Mouse (Mus musculus) spleen, embryonic (tissue): Measurements from ENCODE around the gene Kansl2.

Source experiments
- CTCF ChIA-PET: fragments of 350-600 bp; sonication (Branson Sonifier 250); formaldehyde crosslinking; loops from one replicate; lab custom pipeline; 2022; lab: Charles Lee

Gene Kansl2

DNA sequence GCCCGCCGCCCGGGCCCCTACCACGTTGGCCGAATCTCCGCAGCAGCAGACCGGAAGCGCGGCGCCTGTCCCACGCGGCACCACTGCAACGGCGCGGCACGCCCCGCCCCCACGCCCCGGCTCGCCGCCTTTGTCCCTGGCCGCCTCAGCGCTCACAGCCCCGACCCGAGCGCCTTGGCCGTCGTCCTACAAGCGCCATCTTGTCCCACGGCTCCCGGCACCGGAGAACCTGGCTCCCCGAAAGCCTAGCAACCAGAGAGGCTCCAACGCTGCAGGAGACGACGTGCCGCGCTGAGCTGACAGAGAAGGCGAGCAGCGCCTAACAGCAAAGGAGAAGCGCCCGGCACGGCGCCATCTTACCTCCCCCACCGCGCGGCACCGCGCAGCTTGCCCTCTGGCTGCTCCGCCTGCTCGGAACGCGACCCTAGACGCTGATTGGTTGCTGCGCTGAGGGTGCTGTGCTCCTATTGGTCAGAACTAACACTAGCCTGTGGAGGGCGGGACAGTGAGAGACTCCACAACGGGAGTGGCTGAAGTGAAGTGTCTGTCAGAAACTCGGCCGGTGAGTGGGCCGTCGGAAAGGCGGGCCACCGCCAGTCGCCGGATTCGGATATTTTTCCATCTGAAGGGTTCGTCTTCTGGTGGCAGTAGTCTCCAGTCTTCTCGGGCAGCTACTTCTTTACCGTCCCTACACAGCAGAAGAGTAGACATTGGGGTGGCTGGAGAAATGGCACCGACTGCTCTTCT lies at the start of gene Kansl2:
Gene Kansl2 (minus strand): TSS at position 384 of the 747 bp plus-strand sequence.
- CTCF ChIA-PET, result interaction anchor here (0.5 to 0.6 kb wide), 2 partner anchors 36 to 84 kb away, joined by 4 to 15 read pairs; no protein-coding TSS in a partner anchor

GRCm38 (mm10) chr15:98582996-98583395 lies 48.9 kb upstream of the Kansl2 start:
- CTCF ChIA-PET, result no interaction called here

DNA sequence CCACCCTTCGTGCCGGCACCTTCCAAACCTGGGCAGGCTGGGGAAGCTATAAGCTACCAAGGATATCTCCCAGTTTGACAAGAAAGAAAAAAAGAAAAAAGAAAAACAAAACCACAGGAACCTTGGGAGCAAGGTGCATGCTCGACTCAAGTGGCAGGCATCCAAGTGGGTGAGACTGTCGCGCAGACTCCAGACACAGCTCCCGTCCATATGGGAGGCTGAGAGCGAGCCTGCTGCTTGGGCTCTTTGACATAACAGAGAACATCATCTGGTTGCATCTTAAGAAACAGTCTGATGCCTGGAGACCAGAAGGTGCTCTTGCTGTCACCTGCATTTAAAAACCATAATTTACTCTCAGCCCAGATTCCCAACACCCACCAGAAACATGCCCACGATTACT lies 48.3 kb upstream of the Kansl2 start:
- CTCF ChIA-PET, result no interaction called here

DNA sequence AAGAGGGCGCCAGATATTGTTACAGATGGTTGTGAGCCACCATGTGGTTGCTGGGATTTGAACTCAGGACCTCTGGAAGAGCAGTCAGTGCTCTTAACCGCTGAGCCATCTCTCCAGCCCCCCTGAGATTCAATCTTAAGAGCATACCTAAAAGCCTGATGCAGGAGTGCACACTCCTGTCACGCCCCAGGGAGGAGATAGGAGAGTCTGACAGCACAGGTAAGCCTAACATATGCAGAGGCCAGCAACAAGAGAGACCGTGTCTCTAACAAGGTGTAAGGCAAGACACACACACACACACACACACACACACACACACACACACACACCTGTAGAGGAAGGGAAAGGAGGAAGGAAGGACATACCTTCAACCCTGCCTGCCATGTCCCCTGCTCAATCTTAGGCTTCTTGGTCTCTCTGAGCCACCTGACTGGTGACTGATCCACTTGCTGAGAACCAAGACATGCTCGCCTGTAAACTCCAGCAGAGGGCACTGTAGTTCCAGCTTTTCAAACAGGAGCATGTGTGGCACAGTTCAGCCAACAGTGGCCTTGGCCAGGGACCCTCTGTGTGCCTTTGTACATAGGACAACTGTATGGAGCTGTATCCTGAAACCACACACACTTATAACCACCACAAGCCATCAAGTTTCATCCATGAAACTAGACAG lies 45.9 kb upstream of the Kansl2 start:
- CTCF ChIA-PET, result interaction anchor here (0.6 to 0.8 kb wide), 3 partner anchors 10 to 128 kb away, joined by 3 to 5 read pairs (median 5); no protein-coding TSS in a partner anchor

GRCm38 (mm10) chr15:98579310-98579709 lies 45.2 kb upstream of the Kansl2 start:
- CTCF ChIA-PET, result interaction anchor here (0.7 kb wide), 1 partner anchor 40 kb away, joined by 3 read pairs; no protein-coding TSS in a partner anchor

DNA sequence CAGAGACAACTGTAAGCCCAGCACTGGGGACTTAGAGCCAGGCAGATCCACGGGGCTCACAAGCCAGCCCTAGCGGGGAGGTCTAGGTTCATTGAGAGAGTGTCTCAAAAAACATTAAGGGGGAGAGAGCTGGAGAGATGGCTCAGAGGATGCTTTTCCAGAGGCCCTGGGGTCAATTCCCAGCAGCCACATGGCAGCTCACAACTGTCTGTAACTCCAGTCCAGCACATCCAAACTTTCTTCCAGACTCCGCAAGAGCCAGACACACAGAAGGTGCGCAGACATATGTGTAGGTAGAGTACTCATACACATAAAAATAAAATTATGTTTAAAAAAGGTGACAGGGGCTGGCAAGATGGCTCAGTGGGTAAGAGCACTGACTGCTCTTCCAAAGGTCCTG lies 39.2 kb upstream of the Kansl2 start:
- CTCF ChIA-PET, result no interaction called here

DNA sequence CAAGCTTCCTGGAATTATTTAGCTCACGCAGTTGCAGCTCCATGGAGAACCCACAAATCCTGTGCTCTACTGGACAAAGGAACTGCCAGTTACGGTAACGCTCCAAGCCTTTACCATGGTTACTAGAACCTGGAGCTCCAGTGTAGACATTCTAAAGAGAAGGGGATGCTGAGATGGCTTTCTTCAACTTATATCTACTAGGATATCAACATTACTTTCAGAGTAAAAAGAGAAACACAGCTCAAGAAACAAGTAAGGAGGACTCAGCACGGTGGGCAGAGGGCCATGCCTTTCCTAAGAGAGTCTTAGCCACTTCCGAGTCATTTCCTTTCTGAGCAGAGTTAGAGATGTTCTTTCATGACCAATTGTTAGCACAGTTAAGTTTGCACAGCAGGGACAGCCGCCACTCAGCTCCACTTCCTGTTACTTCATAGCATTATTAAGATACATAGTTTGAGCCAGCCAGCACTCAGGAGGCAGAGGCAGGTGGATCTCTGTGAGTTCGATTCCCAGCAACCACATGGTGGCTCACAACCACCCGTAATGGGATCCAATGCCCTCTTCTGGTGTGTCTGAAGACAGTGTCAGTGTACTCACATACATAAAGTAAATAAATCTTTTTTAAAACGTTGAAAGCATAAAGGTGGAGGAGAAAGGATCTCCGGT lies 36.9 kb upstream of the Kansl2 start, which contains the start of the genes Ccnt1 and 4930415O20Rik:
Gene Ccnt1 (minus strand): TSS at position 51 of the 666 bp plus-strand sequence.
Gene 4930415O20Rik (plus strand): TSS at position 132 of the 666 bp plus-strand sequence.
- CTCF ChIA-PET, result interaction anchor here (0.7 kb wide), 1 partner anchor 680 kb away, joined by 3 read pairs; no protein-coding TSS in a partner anchor

DNA sequence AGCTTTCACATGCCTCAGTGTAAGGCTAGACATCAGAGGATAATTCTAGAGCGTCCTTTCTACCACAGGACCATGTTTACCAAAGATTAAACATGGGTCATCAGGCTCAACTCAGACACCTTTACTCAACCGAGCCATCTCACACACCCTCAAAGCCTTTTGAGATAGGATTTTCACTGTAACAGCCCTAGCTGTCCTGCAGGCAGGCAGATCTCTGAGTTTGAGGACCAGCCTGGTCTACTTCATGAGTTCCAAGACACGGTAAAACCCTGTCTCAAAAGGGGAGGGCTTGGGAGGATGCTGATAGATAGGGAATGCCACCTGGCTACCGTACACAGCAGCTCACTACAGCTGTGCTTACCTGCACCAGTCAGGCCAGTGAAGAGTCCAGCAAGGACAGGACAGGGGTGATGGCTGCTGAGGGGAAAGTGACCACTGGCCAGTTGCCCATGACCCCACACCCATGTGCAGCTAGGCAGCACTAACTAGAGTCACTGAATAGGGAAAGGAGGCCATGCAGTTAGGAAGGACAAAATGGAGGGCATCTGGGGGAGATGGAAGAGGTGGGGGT lies 35.8 kb upstream of the Kansl2 start:
- CTCF ChIA-PET, result interaction anchor here (0.6 to 0.7 kb wide), 3 partner anchors 10 to 1205 kb away, joined by 3 to 4 read pairs (median 4); partner anchors contain the start of gene Kansl2

GRCm38 (mm10) chr15:98569216-98569615 lies 35.2 kb upstream of the Kansl2 start:
- CTCF ChIA-PET, result no interaction called here

GRCm38 (mm10) chr15:98568256-98569033 lies 34.4 kb upstream of the Kansl2 start:
- CTCF ChIA-PET, result interaction anchor here (0.6 kb wide), 2 partner anchors 9 to 43 kb away, joined by 3 to 4 read pairs; no protein-coding TSS in a partner anchor

DNA sequence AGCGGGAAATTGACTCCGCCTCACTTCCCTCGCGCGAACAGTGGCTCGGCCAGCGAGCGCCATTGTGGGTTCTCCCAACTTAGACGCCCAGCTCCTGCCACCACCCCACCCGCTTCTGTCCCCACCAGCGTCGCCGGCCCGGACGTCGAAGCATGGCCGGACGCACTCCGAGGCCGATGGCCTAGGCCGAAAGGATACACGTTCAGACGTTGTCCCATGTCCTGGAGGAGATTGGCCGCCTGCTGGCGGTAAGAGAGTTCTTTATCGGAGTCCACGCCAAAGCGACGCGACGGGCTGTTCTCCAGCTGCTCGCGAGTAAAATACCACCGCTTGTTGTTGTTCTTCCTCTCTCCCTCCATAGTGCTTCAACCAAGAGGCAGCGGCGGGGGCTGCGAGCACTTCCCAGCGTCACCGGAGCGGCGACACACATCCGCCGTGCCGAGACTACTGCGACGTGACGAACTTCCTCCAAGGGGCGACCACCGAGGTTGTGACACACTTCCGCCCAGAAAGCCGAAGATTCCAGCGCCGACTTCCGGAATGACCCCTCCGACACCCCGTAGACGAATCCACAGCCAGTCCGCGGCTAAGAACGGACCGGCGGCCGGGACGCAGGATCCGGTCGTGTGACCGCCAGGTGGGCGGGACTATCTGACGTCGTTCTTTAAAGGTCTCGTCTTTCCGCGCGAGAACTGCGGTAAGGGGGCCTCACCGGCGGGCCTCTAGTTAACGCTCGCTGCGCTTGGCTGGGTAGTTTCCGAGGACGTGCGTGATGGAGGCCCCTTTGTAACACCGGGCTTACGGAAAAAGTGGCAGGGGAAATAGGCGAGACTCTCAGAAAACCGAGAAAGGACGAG lies 33.4 kb upstream of the Kansl2 start:
- CTCF ChIA-PET, result interaction anchor here (0.6 to 1.0 kb wide), 3 partner anchors 10 to 57 kb away, joined by 3 to 4 read pairs (median 3); no protein-coding TSS in a partner anchor

DNA sequence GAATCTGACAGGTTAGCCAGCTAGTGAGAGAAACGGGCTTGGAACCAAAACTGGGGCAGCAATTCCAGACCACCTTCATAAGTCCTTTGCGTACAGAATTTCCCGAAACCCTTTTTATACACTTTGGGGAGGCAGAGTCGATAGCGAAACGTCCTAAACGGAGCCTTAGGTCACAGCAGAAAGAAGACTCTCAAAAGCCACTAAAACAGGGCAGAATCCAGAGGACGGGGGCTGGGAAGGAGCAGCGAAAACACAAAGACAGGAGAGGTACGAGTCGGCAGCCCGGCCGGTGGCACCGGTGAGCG lies 32.9 kb upstream of the Kansl2 start:
- CTCF ChIA-PET, result interaction anchor here (0.6 to 1.0 kb wide), 2 partner anchors 56 to 1158 kb away, joined by 3 read pairs; partner anchors contain the start of gene Cox14

DNA sequence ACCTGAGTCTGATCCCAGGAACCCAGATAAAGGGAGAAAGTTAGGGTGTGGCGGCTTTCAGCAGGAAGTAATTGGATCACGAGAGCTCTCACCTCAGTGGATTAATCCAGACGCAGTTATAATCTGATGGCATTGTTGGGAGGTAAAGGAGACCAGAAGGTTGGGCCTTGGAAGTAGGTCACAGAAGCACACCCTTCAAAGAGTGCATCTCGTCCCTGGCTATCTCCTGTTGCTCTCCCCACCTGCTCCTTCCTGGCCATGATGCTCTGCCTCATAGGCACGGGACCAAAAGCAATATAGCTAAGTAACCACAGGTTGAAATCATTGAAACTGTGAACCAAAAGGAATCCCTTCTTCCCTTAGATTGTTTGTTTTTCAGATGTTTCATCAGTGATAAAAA lies 23.1 kb upstream of the Kansl2 start:
- CTCF ChIA-PET, result no interaction called here

GRCm38 (mm10) chr15:98555881-98556280 lies 21.8 kb upstream of the Kansl2 start:
- CTCF ChIA-PET, result no interaction called here

DNA sequence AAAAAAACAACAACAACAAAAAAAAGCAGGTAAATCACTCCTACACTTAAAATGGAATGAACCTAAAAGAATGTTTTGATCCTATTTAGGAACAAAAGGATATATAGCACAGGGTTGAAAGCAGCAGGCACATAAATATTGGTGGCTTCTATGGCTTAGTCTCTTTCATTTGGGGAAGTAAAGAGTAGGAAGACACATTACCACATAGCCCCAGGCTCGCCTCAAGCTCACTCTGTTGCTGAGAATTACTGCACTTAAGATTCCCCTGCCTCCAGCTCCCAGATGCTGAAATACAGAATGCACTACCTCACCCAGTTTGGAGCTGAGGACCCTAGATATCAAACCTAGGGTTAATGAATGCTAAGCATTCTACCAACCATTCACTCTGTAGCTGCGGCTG lies 18.7 kb upstream of the Kansl2 start:
- CTCF ChIA-PET, result interaction anchor here (0.6 kb wide), 1 partner anchor 84 kb away, joined by 4 read pairs; no protein-coding TSS in a partner anchor

GRCm38 (mm10) chr15:98546843-98547242 lies 12.8 kb upstream of the Kansl2 start:
- CTCF ChIA-PET, result no interaction called here

GRCm38 (mm10) chr15:98545151-98545550 lies 11.1 kb upstream of the Kansl2 start:
- CTCF ChIA-PET, result no interaction called here

DNA sequence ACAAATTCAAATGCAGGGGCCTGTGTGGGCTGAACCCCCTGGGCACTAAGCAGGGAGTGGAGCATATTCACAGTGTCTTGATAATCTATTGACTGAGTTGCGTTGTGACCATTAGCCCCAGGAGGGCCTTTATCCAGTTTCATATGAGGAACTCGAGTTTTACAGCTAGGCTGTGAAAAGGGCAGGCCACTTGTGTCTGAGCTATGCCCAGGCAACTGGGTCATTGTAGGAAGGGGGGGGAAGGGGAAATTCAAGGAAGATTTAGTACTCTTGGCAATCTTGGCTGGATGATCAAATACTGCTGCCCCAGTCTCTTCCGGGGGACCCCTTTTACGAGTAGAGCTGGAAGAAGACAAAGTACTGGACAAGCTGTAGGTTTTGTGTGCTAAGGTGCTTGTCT lies 9.3 kb upstream of the Kansl2 start:
- CTCF ChIA-PET, result interaction anchor here (0.6 kb wide), 1 partner anchor 318 kb away, joined by 3 read pairs; no protein-coding TSS in a partner anchor

GRCm38 (mm10) chr15:98541064-98541463 lies 7.0 kb upstream of the Kansl2 start:
- CTCF ChIA-PET, result no interaction called here
